Mouse (Mus musculus): ENCODE results near the gene Slc35c2. TPM values are rescaled to one million over a fixed set of nuclear protein-coding genes. Genes with fewer than 3 reads are reported as not detected.

Gene Slc35c2
- total RNA-seq, 2 experiments from 2014 or later, result 93.2 to 96.7 TPM

DNA sequence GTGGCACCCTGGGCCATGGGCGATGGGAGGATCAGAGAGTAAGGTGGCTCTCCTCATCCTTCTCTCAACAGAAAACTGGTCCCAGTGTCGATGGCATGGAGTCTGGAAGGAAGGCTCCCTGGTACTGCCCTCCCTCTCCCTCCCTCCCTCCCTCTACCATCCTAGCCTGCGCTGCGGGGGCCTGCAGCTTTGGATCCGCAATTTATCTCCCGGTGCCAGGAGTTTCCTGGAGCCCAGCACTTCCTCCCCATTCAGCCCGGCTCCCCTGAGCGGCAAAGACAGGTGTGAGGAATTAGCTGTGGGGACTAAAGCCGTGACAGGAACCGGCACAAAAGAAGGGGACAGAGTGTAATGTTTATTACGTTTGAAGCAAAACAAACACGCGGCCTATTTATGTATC lies 45.1 kb downstream of the Slc35c2 start:
- DNase-seq (ENCODE audit: extremely low spot score in 1 of 2, low spot score in 1 of 2), result no peak

- DNase-seq (ENCODE audit: extremely low spot score in 1 of 2, low spot score in 1 of 2), result no peak
Observed at GRCm38 (mm10) chr2:165241786-165242185, 45.9 kb downstream of the Slc35c2 start.

DNA sequence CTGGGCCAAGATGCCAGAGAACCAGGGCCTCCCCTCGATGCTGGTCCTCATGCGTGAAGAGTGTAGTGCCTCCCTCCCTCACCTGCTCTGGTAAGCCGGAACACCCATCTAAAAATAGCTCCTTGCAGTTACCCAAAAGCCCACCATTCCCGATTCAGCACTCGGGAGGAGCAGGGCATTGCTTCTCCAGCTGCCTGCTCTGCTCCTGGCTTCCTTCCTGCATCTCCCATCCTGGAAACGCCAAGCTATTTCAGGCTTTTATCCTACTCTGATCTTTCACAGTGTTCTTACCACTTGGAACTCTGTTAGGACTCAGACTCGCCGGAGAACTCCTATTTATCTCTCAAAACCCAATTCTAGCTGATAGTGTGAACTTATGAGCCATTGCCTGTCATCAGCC lies 47.3 kb downstream of the Slc35c2 start:
- DNase-seq (ENCODE audit: extremely low spot score in 1 of 2, low spot score in 1 of 2), result no peak

- no peak for DNase-seq (ENCODE audit: extremely low spot score in 1 of 2, low spot score in 1 of 2)
Observed at GRCm38 (mm10) chr2:165239533-165240144, 48.0 kb downstream of the Slc35c2 start.

DNA sequence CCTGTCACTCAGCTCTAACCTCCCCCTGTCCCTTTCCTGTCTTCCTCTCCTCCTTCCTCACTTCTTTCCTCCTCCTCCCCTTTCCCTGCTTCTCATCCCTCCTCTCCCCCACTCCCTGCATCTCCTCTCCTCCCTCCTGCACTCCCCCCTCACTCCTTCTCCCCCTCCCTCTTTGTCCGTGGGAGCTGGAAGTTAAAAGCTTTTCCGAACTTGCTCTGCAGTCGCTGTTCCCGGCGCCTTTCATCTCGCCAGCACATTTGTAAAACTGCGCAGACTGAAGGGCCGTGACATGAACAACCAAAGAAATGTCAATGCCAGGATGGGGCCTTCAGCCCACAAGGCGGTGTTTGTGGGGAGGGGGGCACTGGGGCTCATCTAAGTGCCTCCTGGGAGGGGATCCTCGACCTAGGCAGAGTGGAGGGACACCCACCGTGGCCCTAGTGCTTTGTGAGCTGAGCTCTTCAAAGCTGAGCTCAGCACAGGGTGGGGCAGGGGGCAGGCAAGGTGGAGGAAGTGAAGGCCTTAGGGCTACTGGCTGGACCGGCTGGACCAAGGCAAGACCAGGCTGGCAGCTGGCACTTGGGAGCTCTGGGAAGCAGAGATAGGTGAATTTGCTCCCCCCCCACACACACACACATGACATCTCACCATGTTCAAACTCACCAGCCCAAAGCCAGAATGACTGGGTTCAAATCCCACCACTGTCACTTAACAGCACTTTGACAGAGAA lies 49.1 kb downstream of the Slc35c2 start:
- no peak for DNase-seq (ENCODE audit: extremely low spot score in 1 of 2, low spot score in 1 of 2)

GRCm38 (mm10) chr2:165234613-165235291 lies 52.9 kb downstream of the Slc35c2 start, which contains the start of gene Cdh22:
Gene Cdh22 (minus strand): TSS chr2:165234853.
- peak; percentile 59 to 69 for DNase-seq (ENCODE audit: extremely low spot score in 1 of 2, low spot score in 1 of 2)

GRCm38 (mm10) chr2:165234291-165234612 lies 53.4 kb downstream of the Slc35c2 start:
- DNase-seq (ENCODE audit: extremely low spot score in 1 of 2, low spot score in 1 of 2), result no peak

GRCm38 (mm10) chr2:165233491-165234290 lies 54.0 kb downstream of the Slc35c2 start:
- DNase-seq (ENCODE audit: extremely low spot score in 1 of 2, low spot score in 1 of 2), result peak; percentile 29 to 58

- no peak for DNase-seq (ENCODE audit: extremely low spot score in 1 of 2, low spot score in 1 of 2)
Observed at GRCm38 (mm10) chr2:165229050-165229449, 58.6 kb downstream of the Slc35c2 start.

Other genes with a start within 250 kb of the Slc35c2 start
- gene Cd40, start 232.2 kb downstream of the Slc35c2 start, total RNA-seq (2021), result 1 to 10 TPM in 1 of 2 experiments, under 1 TPM in 1; 0.66 to 1.6 TPM
- gene 1700025C18Rik, start 197.1 kb downstream of the Slc35c2 start, total RNA-seq (2021), result not detected
- 10 to 100 TPM; 12.9 to 13.0 TPM for gene Cdh22, start 53.0 kb downstream of the Slc35c2 start, total RNA-seq (2021)
- gene Elmo2, start 38.6 kb upstream of the Slc35c2 start, total RNA-seq (2021), result 100 to 1,000 TPM; 191 to 202 TPM
- under 1 TPM; 0.39 to 0.40 TPM for gene Zfp663, start 80.9 kb upstream of the Slc35c2 start, total RNA-seq (2021)
- gene Zfp334, start 100.4 kb upstream of the Slc35c2 start, total RNA-seq (2021), result 10 to 100 TPM; 13.8 to 14.6 TPM
- gene Ocstamp, start 112.5 kb upstream of the Slc35c2 start, total RNA-seq (2021), result not detected
- gene Slc13a3, start 185.4 kb upstream of the Slc35c2 start, total RNA-seq (2021), result 1 to 10 TPM; 8.8 to 9.9 TPM
- 10 to 100 TPM; 18.3 to 19.6 TPM for gene Trp53rka, start 205.5 kb upstream of the Slc35c2 start, total RNA-seq (2021)
- gene Slc2a10, start 215.9 kb upstream of the Slc35c2 start, total RNA-seq (2021), result 1 to 10 TPM; 1.2 to 1.4 TPM

Data from layer of hippocampus, postnatal 25 days (tissue).